Mouse (Mus musculus): ENCODE results near the gene Sord. TPM values are rescaled to one million over a fixed set of nuclear protein-coding genes. Genes with fewer than 3 reads are reported as not detected.

Gene Sord
- polyA plus RNA-seq, 1 experiment: 21.9 TPM

DNA sequence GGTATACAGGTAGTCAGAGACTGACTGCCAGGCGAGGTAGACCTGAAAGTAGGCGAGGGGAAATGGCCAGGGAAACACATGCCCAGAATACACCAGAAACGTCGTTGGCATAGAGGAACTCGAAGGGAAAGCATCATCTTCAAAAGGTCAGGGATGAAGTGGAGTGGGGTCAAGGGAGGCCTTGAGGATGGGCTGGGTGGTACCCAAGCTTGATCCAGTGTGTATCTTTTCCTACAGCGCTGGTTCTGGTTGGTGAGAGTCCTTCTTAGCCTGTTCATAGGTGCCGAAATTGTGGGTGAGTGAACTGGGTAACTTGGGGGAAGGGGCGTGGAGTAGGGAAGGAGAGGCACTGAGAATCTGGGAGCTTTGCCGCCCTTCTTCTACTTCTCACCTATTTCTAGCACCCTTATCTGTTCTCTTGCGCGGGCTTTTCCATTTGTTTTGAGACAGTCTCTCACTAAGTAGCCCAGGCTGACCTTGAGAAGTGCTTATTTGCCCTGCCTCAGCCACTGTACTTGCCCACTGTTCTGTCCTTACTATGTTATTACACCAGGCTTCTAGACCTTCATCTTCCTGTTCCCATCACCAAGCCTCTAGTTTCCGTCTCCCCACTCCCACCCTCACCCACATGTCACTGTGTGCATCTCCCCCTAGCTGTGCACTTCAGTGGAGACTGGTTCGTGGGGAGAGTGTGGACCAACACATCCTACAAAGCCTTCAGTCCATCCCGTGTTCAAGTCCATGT lies 65.5 kb downstream of the Sord start:
- peaks cover 13% of the 10 kb centered on the region for H3K4me1 ChIP-seq (ENCODE audit: control insufficient read depth, insufficient read depth, low read length)
- no peak for DNase-seq
- TF ChIP-seq CTCF (IDR thresholded peaks at IDR 0.05; ENCODE audit: insufficient read depth, low read length): no peak
- WGBS: 25% methylated on average over 14 of the region's 14 CpGs
- no peak overlapping the region for H3K4me3 ChIP-seq (replicated peaks; ENCODE audit: extremely low read depth, low read depth, low read length)

DNA sequence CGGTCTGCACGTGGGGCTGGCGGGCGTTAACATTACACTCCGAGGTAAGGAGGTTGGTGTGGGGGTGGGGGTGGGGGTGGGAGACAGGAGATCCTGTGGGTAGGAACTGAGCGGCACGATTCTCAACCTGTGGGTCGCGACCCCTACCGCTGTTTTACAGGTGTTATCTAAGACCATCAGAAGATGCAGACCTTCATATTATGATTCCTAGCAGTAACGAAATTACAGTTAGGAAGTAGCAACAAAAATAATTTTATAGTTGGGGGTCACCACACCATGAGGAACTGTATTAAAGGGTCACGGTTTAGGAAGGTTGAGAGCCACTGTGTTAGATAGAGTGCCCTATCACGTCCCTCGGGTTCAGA lies 66.1 kb downstream of the Sord start:
- 12% methylated on average over 14 of the region's 14 CpGs for WGBS
- H3K4me1 ChIP-seq (ENCODE audit: control insufficient read depth, insufficient read depth, low read length): peaks cover 13% of the 10 kb centered on the region
- no peak for DNase-seq
- no peak for TF ChIP-seq POLR2A (IDR thresholded peaks at IDR 0.05; ENCODE audit: borderline replicate concordance, extremely low read depth, low read depth, low read length)
- no peak for TF ChIP-seq CTCF (IDR thresholded peaks at IDR 0.05; ENCODE audit: insufficient read depth, low read length)
- no peak overlapping the region for H3K4me3 ChIP-seq (replicated peaks; ENCODE audit: extremely low read depth, low read depth, low read length)

DNA sequence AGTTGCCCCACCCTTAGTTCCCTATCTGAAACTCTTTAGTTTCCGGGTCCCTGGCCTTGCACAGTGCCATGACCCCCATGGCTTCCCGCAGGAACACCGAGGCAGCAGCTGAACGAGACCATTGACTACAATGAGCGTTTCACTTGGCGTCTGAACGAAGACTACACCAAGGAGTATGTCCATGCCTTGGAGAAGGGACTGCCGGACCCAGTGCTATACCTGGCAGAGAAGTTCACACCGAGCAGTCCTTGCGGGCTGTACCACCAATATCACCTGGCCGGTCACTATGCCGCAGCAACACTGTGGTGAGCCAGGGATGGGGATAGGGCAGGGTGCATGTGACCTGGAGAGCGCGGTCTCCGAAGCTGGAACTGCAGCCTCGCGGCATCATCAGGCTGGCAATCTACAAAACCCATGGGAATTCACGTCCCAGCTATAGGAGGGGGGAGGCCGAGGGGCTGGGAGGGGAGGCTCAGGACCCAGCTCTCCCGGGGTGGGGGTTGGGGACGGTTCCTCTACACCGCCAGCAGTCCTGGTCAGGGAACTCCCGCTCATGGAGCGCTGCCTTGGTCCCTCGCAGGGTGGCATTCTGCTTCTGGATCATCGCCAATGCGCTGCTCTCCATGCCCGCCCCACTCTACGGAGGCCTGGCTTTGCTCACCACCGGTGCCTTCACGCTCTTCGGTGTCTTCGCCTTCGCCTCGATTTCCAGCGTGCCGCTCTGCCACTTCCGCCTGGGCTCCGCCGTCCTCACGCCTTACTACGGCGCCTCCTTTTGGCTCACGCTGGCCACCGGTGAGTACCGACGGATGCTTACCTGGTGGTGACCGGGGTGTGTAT lies 66.8 kb downstream of the Sord start:
- WGBS: 2% methylated on average over 48 of the region's 48 CpGs
- Histone ChIP-seq H3K4me1 (ENCODE audit: control insufficient read depth, insufficient read depth, low read length) (peaks cover 13% of the 10 kb centered on the region), H3K4me3 (replicated peaks; ENCODE audit: extremely low read depth, low read depth, low read length) (peak overlapping the region; percentile 5)
- peak; percentile 17 for DNase-seq
- no peak for TF ChIP-seq CTCF (IDR thresholded peaks at IDR 0.05; ENCODE audit: insufficient read depth, low read length)
- TF ChIP-seq POLR2A (IDR thresholded peaks at IDR 0.05; ENCODE audit: borderline replicate concordance, extremely low read depth, low read depth, low read length): no peak

DNA sequence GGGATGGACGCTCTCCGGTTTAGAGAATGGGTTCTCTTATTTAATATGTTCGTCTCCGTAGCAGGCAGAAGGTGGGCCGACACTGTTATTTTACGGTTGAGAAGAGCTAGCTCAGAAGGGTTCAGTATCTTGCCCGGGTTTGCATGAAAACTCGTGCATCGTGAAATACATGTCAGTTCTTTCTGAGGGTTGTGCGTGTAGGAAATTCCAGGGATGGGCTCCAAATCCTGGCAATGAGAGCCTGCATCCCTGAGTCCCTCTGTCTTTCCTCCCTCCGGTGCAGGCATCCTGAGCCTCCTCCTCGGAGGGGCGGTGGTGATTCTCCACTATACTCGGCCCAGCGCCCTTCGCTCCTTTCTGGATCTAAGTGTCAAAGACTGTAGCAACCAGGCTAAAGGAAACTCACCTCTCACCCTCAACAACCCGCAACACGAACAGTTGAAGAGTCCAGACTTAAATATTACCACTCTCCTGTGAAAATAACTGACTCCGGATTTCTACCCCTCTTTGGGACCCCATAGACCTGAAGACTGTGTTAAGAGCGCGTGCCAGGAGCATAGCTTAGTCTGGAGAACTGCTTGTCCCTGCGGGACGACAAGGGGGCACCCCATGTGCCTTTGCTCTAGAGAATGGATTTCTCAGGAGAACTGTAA lies 67.5 kb downstream of the Sord start:
- H3K4me1 ChIP-seq (ENCODE audit: control insufficient read depth, insufficient read depth, low read length): peaks cover 13% of the 10 kb centered on the region
- H3K4me3 ChIP-seq (replicated peaks; ENCODE audit: extremely low read depth, low read depth, low read length): no peak overlapping the region
- TF ChIP-seq CTCF (IDR thresholded peaks at IDR 0.05; ENCODE audit: insufficient read depth, low read length) (no peak), POLR2A (IDR thresholded peaks at IDR 0.05; ENCODE audit: borderline replicate concordance, extremely low read depth, low read depth, low read length) (no peak)
- 8% methylated on average over 23 of the region's 23 CpGs for WGBS
- DNase-seq: no peak

DNA sequence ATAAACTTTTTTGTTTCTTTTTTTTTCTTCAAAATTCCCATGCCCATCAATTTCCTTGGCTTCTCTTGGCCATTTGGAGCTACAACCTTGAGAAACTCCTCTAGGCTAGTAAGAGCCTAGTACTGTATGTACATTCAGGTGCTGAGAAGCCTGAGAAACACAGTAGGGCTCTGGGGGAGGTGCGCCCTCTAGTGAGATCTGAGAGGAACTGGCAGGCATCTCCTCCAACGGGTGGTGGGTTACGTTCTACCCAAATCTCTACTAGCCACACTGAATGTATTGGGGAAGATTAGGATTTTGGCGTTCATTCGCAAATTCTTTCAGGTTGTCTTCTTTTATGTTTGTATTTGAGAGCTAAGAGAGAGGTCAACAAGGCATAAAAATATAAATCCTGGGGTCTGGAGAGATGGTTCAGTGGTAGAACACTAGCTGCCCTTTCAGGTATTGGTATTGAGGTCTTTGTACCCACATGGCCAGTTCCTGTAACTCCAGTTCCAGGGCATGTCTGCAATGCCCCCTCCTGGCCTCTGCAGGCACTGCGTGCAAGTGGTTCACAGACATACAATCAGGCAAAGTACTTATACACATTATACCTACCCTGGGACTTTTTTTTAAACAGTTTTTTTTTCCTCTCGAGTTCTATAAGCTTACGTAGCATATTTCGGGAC lies 68.2 kb downstream of the Sord start:
- TF ChIP-seq CTCF (IDR thresholded peaks at IDR 0.05; ENCODE audit: insufficient read depth, low read length) (peak; percentile 85), POLR2A (IDR thresholded peaks at IDR 0.05; ENCODE audit: borderline replicate concordance, extremely low read depth, low read depth, low read length) (no peak)
- peak; percentile 35 for DNase-seq
- 9% methylated on average over 9 of the region's 9 CpGs for WGBS
- Histone ChIP-seq H3K4me3 (replicated peaks; ENCODE audit: extremely low read depth, low read depth, low read length) (no peak overlapping the region), H3K4me1 (ENCODE audit: control insufficient read depth, insufficient read depth, low read length) (peaks cover 13% of the 10 kb centered on the region)

DNA sequence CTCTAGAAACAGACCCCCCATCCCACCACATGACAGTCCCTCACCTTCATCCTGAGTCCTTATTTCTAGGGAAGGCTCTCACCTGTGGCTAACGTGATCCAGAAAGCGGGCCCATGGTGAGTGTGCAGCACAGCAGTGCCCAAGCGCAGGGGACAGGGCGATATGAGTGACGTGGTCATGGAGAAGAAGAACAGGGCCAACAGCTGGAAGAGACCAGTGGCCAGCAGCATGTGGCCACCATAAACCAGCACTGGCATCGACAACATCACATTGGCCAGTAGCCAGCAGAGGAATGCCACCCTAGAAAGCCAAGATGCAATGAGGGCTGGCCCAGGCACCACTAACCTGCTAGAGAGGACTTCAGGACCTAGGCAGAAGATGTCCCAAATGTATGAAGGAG lies 70.0 kb downstream of the Sord start:
- no peak for DNase-seq
- 85% methylated on average over 6 of the region's 6 CpGs for WGBS
- TF ChIP-seq POLR2A (IDR thresholded peaks at IDR 0.05; ENCODE audit: borderline replicate concordance, extremely low read depth, low read depth, low read length) (no peak), CTCF (IDR thresholded peaks at IDR 0.05; ENCODE audit: insufficient read depth, low read length) (no peak)
- peaks cover 11% of the 10 kb centered on the region for H3K4me1 ChIP-seq (ENCODE audit: control insufficient read depth, insufficient read depth, low read length)
- H3K4me3 ChIP-seq (replicated peaks; ENCODE audit: extremely low read depth, low read depth, low read length): no peak overlapping the region

DNA sequence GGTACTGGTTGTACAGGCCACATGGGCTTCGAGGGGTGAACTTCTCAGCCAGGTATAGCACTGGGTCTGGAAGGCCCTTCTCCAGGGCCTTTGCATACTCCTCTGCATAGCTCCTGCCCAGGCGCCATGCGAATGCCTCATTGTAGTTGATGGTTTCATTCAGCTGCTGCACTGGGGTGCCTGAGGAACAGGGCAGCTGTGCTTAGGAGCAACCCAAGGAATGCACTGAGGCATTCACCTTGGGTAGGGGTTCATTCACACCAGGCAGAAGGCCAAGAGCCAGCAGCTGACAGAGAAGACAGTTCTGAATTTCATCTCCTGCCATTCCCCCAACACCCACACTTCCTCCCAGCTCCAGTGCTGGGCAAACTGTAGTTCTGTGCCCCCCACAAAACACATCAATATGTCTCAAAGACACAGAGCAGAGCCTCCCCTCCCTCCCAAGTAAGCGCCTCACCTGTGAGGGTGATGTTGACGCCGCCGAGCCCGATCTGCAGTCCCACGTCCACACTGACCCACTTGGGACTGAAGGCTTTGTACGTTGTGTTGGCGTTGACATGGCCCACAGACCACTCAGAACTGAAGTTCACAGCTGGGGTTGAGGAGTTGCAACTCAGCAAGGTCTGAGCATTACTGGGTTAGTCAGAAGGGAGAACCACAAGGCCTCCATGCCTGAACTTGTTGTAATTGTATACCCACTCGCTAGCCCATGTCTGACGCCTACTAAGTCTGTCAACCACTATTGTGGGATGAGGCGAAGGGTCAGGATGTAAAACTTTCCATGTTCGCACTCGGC lies 70.7 kb downstream of the Sord start:
- no peak overlapping the region for H3K4me3 ChIP-seq (replicated peaks; ENCODE audit: extremely low read depth, low read depth, low read length)
- WGBS: 87% methylated on average over 16 of the region's 16 CpGs
- DNase-seq: no peak
- TF ChIP-seq CTCF (IDR thresholded peaks at IDR 0.05; ENCODE audit: insufficient read depth, low read length): no peak
- TF ChIP-seq POLR2A (IDR thresholded peaks at IDR 0.05; ENCODE audit: borderline replicate concordance, extremely low read depth, low read depth, low read length): no peak
- H3K4me1 ChIP-seq (ENCODE audit: control insufficient read depth, insufficient read depth, low read length): peaks cover 11% of the 10 kb centered on the region

DNA sequence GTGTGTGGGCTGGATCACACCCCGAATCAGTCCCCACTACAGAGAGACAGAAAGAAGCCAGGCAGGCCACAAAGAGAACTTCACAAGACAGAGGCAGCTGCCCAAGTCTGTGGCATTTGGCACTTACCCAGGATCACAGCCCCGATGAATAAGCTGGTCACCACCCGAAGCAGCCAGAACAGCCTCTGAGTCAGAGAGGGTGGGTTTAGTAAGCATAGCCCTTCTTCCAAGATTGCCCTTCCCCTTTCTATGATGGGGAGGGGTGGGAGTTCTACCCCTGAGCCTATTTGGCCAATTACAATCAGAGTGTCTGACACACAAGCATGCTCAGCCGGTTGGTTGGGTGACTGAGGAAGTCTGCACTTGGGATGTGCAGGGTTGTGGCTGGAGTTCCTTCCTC lies 71.6 kb downstream of the Sord start:
- DNase-seq: no peak
- no peak for TF ChIP-seq CTCF (IDR thresholded peaks at IDR 0.05; ENCODE audit: insufficient read depth, low read length)
- no peak for TF ChIP-seq POLR2A (IDR thresholded peaks at IDR 0.05; ENCODE audit: borderline replicate concordance, extremely low read depth, low read depth, low read length)
- peaks cover 6% of the 10 kb centered on the region for H3K4me1 ChIP-seq (ENCODE audit: control insufficient read depth, insufficient read depth, low read length)
- no peak overlapping the region for H3K4me3 ChIP-seq (replicated peaks; ENCODE audit: extremely low read depth, low read depth, low read length)
- WGBS: 26% methylated on average over 4 of the region's 4 CpGs
